8 mouse cellular contexts compared by ENCODE assay signal in genomic region chr11:98809457-98810290, GRCm38 (mm10). TPM values are rescaled to one million over a fixed set of nuclear protein-coding genes. Genes with fewer than 3 reads are reported as not detected.
A peak's percentile ranks its signal among the peaks of the same experiment; 100 is the strongest.
DNase-seq lines count a peak whose midpoint lies in the region; ATAC-seq and TF ChIP-seq lines count a peak whose summit lies in the region.

No protein-coding gene starts in this region.

- POLR2A ChIA-PET in Patski (lab: Charles Lee): interaction anchor here (0.6 to 2.5 kb wide), 4 partner anchors 10 to 26 kb away, joined by 3 to 20 read pairs (median 10); partner anchors contain the start of gene Msl1

- H3K4me3 ChIP-seq in hindbrain, embryonic 14.5 days (replicated peaks; ENCODE audit: low read length): peak overlapping the region; percentile 78

- H3K36me3 ChIP-seq in hindbrain, embryonic 14.5 days (replicated peaks; ENCODE audit: control insufficient read depth, insufficient read depth): peaks cover 78% of the 10 kb centered on the region

- peak overlapping the region; percentile 95 for H3K27ac ChIP-seq in hindbrain, embryonic 14.5 days

- peaks cover 25% of the 10 kb centered on the region for H3K4me1 ChIP-seq in hindbrain, embryonic 14.5 days (replicated peaks; ENCODE audit: control insufficient read depth, insufficient read depth, low read length)

- TF ChIP-seq CTCF in Patski (IDR thresholded peaks at IDR 0.05): peak; percentile 73

- CTCF ChIA-PET in Patski (lab: Charles Lee): interaction anchor here (1.0 to 3.1 kb wide), 5 partner anchors 11 to 112 kb away, joined by 3 to 13 read pairs (median 5); partner anchors contain the start of gene Csf3

- H3K9me3 ChIP-seq in hindbrain, embryonic 14.5 days (ENCODE audit: control insufficient read depth, low read length): no peaks in the 10 kb centered on the region

- under 1% methylated on average over 71 of the region's 84 CpGs for WGBS in hindbrain, embryonic 14.5 days

- H3K27me3 ChIP-seq in Patski: no peaks in the 10 kb centered on the region
- H3K27me3 ChIP-seq in hindbrain, embryonic 14.5 days (ENCODE audit: control insufficient read depth, insufficient read depth, low read length): no peaks in the 10 kb centered on the region

- H3K4me2 ChIP-seq in hindbrain, embryonic 14.5 days (replicated peaks): peak overlapping the region; percentile 89

- DNase-seq in Patski (ENCODE audit: low read depth, low spot score): peak; percentile 81
- DNase-seq in cerebellum, postnatal 14 days: peak; percentile 99
- DNase-seq in frontal cortex, postnatal 14 days (ENCODE audit: low spot score in 2 of 2): peak; percentile 97
- DNase-seq in hindbrain, embryonic 14.5 days (ENCODE audit: low spot score): peak; percentile 99
- DNase-seq in layer of hippocampus, postnatal 36 days: peak; percentile 99
- peak; percentile 100 for DNase-seq in lung, postnatal 36 days
- peak; percentile 99 for DNase-seq in retina, postnatal 1 day
- peak; percentile 95 to 99 for DNase-seq in urinary bladder, adult 18-20 months (ENCODE audit: low spot score in 2 of 2)

- ATAC-seq in Patski: peak; percentile 80
- ATAC-seq in hindbrain, embryonic 14.5 days (ENCODE audit: low FRiP score): peak; percentile 98

- H3K9ac ChIP-seq in hindbrain, embryonic 14.5 days: peak overlapping the region; percentile 82

- in situ Hi-C loops in Patski (cut with MboI; ENCODE audit: low pct_unique_long_range_greater_than_20kb): no loop called here

RNA-seq across cellular contexts. Expression of gene Casc3, which starts 5.0 kb away (rescaled TPM):
- polyA plus RNA-seq in Patski (2021): 39.4 TPM
- polyA plus RNA-seq in hindbrain, embryonic 14.5 days (2014; fragmentation: Nextera tagmentation; extraction: Ambion mirVana): 49.3 and 57.4 TPM in 2 replicates
- 10 to 100 TPM; 52.2 to 61.2 TPM for total RNA-seq in layer of hippocampus, postnatal 36 days (2021)

RNA-seq across cellular contexts. Expression of gene Msl1, which starts 14.4 kb away (rescaled TPM):
- 69.9 TPM for polyA plus RNA-seq in Patski (2021)
- 23.6 and 24.1 TPM in 2 replicates for polyA plus RNA-seq in hindbrain, embryonic 14.5 days (2014; fragmentation: Nextera tagmentation; extraction: Ambion mirVana)
- total RNA-seq in layer of hippocampus, postnatal 36 days (2021): 100 to 1,000 TPM; 185 to 187 TPM

RNA-seq across cellular contexts. Expression of gene Rapgefl1, which starts 26.9 kb away (rescaled TPM):
- polyA plus RNA-seq in Patski (2021): 2.8 TPM
- 12.0 and 12.9 TPM in 2 replicates for polyA plus RNA-seq in hindbrain, embryonic 14.5 days (2014; fragmentation: Nextera tagmentation; extraction: Ambion mirVana)
- 100 to 1,000 TPM; 204 to 218 TPM for total RNA-seq in layer of hippocampus, postnatal 36 days (2021)

RNA-seq across cellular contexts. Expression of gene Nr1d1, which starts 34.5 kb away (rescaled TPM):
- 37.2 TPM for polyA plus RNA-seq in Patski (2021)
- 3.4 and 4.1 TPM in 2 replicates for polyA plus RNA-seq in hindbrain, embryonic 14.5 days (2014; fragmentation: Nextera tagmentation; extraction: Ambion mirVana)
- 10 to 100 TPM; 59.1 to 78.4 TPM for total RNA-seq in layer of hippocampus, postnatal 36 days (2021)

RNA-seq across cellular contexts. Expression of gene Wipf2, which starts 53.8 kb away (rescaled TPM):
- polyA plus RNA-seq in Patski (2021): 11.2 TPM
- polyA plus RNA-seq in hindbrain, embryonic 14.5 days (2014; fragmentation: Nextera tagmentation; extraction: Ambion mirVana): 4.7 and 4.8 TPM in 2 replicates
- total RNA-seq in layer of hippocampus, postnatal 36 days (2021): 10 to 100 TPM; 67.3 to 72.9 TPM

Comparison
In these comparisons a context has a peak if more than half of its experiments do, and no peak if none do; other contexts are left out.
1. Peak in every context shown above with its lines: DNase-seq, ATAC-seq, H3K4me3 ChIP-seq and H3K27ac ChIP-seq.